Mouse (Mus musculus): Measurements from ENCODE around the gene Sh2b3.
"Not testable (repeated sequence)": the region's sequence is repeated elsewhere in the genome, so short reads cannot be mapped to it uniquely, and the experiment has no call there.

Sh2b3 gene

GRCm38 (mm10) chr5:121837441-121838340 is at the start of gene Sh2b3:
Gene Sh2b3, minus strand, starts transcription at chr5:121837646.
- no peak for DNase-seq (ENCODE audit: low read depth)

GRCm38 (mm10) chr5:121883356-121883755 is 45.9 kb upstream of the Sh2b3 start:
- no peak for DNase-seq (ENCODE audit: low read depth)

- DNase-seq (ENCODE audit: low read depth), result peak; percentile 60
These were observed 41.8 kb upstream of the Sh2b3 start for GRCm38 (mm10) chr5:121879211-121879610.

GRCm38 (mm10) chr5:121878703-121879102 is 41.3 kb upstream of the Sh2b3 start:
- peak; percentile 21 for DNase-seq (ENCODE audit: low read depth)

- DNase-seq (ENCODE audit: low read depth), result no peak
These were observed 39.5 kb upstream of the Sh2b3 start for GRCm38 (mm10) chr5:121876901-121877300.

GRCm38 (mm10) chr5:121875041-121875440 is 37.6 kb upstream of the Sh2b3 start:
- DNase-seq (ENCODE audit: low read depth), result no peak

- DNase-seq (ENCODE audit: low read depth), result peak; percentile 70
These were observed 34.7 kb upstream of the Sh2b3 start for GRCm38 (mm10) chr5:121872158-121872557.

GRCm38 (mm10) chr5:121871515-121872030 is 34.1 kb upstream of the Sh2b3 start:
- peak; percentile 43 for DNase-seq (ENCODE audit: low read depth)

GRCm38 (mm10) chr5:121870832-121871231 is 33.4 kb upstream of the Sh2b3 start:
- DNase-seq (ENCODE audit: low read depth), result peak; percentile 40

GRCm38 (mm10) chr5:121867963-121868362 is 30.5 kb upstream of the Sh2b3 start:
- peak; percentile 14 for DNase-seq (ENCODE audit: low read depth)

- DNase-seq (ENCODE audit: low read depth), result peak; percentile 19
These were observed 26.9 kb upstream of the Sh2b3 start for GRCm38 (mm10) chr5:121864330-121864729.

GRCm38 (mm10) chr5:121861964-121862363 is 24.5 kb upstream of the Sh2b3 start:
- no peak for DNase-seq (ENCODE audit: low read depth)

- no peak for DNase-seq (ENCODE audit: low read depth)
These were observed 21.0 kb upstream of the Sh2b3 start for GRCm38 (mm10) chr5:121858427-121858826.

GRCm38 (mm10) chr5:121856740-121857139 is 19.3 kb upstream of the Sh2b3 start:
- no peak for DNase-seq (ENCODE audit: low read depth)

GRCm38 (mm10) chr5:121854768-121855167 is 17.3 kb upstream of the Sh2b3 start:
- DNase-seq (ENCODE audit: low read depth), result no peak

GRCm38 (mm10) chr5:121853368-121854051 is 16.1 kb upstream of the Sh2b3 start:
- DNase-seq (ENCODE audit: low read depth), result no peak

GRCm38 (mm10) chr5:121849478-121850349 is 12.3 kb upstream of the Sh2b3 start:
- DNase-seq (ENCODE audit: low read depth), result peak; percentile 23

- peak; percentile 91 for DNase-seq (ENCODE audit: low read depth)
These were observed 11.3 kb upstream of the Sh2b3 start, which contains the start of gene Pheta1 for GRCm38 (mm10) chr5:121848743-121849142. Gene Pheta1, plus strand, starts transcription at chr5:121848984.

- DNase-seq (ENCODE audit: low read depth), result peak; percentile 78
These were observed 10.6 kb upstream of the Sh2b3 start for GRCm38 (mm10) chr5:121848035-121848519.

- DNase-seq (ENCODE audit: low read depth), result not testable (repeated sequence)
These were observed 9.8 kb upstream of the Sh2b3 start for GRCm38 (mm10) chr5:121847269-121847668.

GRCm38 (mm10) chr5:121846322-121846721 is 8.9 kb upstream of the Sh2b3 start:
- DNase-seq (ENCODE audit: low read depth), result no peak

GRCm38 (mm10) chr5:121845361-121845760 is 7.9 kb upstream of the Sh2b3 start:
- no peak for DNase-seq (ENCODE audit: low read depth)
